Mouse (Mus musculus): Measurements from ENCODE around the gene Tnfrsf8.
"Not testable (repeated sequence)": the region's sequence is repeated elsewhere in the genome, so short reads cannot be mapped to it uniquely, and the experiment has no call there.

Tnfrsf8 gene

DNA sequence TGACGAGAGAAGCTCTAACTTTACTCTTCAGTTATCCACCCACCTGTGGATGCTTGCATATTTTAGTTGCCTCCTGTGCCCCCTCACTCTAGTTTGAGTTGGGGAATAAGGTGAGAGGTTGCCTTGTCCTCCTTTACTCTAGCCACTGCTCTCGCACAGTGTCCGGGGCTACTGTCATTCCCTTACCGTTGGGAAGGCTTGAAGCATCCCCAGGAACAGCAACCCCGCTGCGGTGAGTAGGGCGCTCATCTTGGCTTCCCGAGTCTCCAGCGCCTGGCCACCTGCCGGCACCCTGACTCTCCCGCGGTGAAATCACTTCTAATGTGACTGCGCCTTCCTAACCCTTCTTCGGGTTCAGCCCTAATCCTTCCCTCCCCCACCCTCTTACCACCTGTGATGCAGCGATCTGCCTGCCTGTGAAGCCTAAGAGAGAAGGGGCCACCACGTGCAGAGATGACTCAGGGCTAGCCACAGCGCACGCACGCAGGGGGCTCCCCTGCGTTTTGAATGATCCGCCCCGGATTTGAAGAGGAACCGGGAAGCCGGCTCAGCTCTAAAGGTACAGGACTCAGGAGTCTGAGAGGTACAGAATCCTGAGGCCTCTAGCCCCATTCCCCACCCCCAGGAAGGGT is at the start of gene Tnfrsf8:
TSS of gene Tnfrsf8 (minus strand) at position 329 of the 632 bp plus-strand sequence.
- no peak for DNase-seq

DNA sequence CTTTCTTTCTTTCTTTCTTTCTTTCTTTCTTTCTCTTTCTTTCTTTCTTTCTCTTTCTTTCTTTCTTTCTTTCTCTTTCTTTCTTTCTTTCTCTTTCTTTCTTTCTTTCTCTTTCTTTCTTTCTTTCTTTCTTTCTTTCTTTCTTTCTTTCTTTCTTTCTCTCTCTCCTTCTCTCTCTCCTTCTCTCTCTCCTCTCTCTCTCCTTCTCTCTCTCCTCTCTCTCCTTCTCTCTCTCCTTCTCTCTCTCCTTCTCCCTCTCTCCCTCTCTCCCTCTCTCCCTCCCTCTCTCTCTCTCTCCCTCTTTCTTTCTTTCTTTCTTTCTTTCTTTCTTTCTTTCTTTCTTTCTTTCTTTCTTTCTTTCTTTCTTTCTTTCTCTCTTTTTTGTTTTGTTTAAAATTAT is 46.7 kb upstream of the Tnfrsf8 start:
- DNase-seq, result not testable (repeated sequence)

DNA sequence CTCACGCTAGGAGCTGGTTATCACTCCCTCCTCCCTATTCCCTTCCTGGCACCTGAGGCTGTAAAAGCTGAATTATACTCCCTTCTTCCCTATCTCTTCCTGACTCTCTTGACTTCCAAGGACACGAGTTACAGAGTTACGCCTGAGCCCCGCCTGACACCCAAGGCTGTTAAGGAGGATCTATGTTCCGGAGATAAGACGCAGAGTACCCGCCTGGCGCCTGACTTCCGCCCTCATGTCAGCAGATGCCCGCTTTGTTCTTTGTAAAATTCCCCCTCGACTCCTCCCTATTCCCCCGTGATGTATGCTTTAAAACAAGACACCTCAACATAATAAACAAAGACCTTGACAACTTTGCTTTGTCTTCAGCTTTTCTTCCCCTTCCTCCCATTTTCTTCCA is 46.1 kb upstream of the Tnfrsf8 start:
- DNase-seq, result no peak

DNA sequence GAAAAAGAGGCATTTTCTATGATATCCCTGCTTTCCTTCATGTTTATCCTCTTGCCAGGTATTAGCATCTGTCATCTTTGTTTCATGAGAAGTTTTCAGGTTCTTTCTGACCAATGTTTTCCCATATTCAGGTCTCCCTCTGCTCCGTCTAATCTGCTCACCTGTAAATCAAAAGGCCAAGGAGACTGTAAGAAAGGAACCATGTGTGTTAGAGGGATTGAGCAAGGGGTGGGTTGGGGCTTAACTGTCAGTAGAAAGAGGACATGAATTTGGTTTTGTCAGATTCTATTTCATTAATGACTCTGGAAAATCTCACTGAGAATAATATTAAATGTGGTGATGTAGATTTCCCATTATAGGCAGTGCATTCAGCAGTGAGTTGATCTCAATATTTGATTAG is 45.6 kb upstream of the Tnfrsf8 start:
- DNase-seq, result no peak

DNA sequence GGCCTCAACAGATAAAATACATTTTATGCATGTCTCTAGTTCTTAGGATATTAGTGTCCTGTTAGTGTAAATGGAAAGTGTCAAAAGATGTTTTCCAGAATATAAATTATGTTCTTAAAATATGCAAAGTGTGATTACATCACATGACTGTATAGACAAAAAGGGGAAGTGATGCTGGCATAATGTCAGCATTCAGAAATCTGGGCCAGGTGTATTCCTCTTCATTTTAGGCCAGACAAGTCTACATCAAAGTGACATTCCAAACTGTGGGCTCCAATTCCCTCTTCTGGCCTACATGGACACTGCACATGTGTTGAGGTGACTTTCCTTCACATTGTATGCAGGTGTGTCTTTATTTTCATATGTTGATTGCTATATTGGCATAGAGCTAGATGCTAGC is 41.3 kb upstream of the Tnfrsf8 start:
- no peak for DNase-seq

DNA sequence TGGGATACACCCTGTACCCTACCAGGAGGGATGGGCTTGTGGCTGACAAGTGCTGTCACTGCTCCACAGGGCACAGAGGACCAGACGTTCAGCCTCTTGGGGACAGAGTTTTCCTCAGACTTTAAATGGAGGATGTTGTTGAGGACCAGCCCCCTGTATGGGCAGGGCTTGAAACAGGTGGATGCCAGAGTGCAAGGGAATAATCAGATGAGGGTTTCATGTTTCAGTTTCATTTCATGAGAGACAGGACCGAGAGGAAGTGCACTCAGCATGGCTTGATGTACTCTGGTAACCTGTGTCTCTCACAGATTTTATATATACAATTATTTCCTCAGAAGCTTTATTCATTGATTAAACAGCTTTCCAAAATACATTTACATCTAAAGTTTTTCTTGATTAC is 38.9 kb upstream of the Tnfrsf8 start:
- DNase-seq, result no peak

DNA sequence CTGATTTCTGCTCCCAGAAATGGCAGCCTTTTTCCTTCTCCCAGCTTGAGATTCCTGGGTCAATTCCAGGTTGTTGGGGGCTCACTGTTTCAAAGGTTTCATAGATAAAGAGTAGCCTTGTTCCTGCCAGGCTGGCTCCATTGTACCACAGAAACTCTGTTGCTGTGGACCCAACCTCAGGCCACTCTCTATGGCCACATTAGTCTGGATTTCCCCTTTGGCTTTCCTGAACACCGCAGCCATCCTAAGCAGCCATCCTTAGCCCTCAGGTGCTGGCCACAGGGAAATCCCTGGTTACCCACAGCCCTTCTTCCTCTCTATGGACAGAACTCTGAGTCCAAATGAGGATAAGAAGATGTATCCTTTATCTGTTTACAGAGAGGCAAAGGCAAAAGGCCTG is 30.0 kb upstream of the Tnfrsf8 start:
- DNase-seq, result no peak

DNA sequence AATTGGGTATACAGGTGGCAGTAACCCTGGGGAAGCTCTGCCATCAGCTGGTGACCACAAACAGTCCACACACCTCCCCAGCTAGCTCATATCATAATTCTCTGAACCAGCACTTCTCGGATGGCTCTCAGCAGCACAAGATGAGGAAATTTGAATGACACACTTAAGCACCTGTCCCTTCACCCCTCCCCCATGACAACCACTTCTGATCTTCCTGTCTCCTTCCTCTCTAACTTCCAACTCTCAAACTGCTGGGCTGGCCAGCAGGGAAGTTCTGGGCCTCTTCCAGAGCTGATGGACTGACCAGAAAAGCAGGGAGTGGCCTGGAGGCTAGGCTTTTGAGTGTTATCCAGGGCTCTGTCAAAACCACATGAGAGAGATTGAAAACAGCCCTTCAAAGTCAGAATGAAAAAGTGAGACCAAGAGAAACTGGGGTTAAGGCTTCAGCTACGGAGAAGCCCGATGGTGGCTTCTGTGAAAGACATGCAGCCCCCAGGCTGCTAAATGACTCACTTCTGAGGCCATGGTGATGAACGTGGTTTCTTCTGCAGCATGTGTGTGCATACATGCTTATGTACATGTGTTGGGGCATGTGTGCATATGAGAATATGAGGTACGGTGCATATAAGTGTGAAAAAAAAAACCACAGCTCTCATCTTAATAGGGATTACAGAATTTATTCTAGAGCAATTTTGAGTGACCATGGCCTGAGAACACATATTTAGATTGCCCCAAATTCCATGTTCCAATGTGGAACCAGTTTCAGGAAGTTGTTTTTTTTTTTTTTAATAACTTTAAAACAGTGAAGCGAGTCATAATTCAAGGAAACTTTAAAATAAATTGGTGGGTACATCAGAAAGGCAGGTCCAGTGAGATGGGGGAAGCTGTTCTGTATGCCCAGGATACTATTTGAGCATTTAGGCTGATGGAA is 27.2 kb upstream of the Tnfrsf8 start:
- no peak for DNase-seq

DNA sequence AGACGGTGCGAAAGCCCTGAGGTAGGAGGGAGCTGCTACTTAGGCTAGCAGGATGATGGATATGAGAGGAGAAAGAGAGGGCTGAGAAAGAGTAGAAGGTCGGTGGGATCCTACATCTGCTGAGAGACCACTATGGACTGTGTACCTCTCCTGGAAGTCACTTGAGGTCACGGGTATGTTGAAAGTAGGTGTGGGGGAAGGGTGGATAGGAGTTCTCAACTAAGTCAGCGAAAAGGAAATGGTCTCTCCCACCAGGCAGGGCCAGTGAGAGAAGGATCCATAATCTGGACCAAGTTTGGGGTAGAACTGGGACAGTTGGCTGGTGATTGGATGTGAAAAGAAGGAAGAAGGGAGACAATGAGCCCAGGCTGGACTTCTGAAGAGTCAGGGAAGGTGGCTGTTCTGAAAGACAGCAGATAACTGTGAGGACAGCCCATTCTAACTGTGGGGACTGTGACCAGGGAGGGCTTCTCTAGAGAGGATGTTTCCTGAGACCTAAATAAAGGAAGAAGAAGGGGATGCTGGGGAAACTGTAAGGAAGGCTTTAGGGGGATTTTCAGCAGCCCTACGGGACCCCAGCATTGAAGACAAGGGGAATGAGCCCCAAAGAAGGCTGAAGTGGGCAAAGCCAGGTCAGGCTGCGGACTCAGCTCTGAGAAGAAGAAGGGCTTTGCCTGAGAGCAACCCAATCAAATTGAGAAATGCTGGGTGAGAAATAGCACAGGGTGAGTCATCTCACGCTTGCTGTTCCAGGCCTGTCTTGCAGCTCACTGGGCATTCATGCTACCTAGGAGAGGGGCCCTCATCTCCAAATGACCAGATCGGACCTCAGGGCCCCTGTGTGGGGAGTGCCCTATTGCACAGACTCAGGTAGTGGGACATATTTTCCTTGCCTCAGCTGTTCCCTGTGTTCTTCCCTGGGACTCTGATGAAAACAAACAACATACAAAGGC is 23.2 kb upstream of the Tnfrsf8 start:
- DNase-seq, result no peak

DNA sequence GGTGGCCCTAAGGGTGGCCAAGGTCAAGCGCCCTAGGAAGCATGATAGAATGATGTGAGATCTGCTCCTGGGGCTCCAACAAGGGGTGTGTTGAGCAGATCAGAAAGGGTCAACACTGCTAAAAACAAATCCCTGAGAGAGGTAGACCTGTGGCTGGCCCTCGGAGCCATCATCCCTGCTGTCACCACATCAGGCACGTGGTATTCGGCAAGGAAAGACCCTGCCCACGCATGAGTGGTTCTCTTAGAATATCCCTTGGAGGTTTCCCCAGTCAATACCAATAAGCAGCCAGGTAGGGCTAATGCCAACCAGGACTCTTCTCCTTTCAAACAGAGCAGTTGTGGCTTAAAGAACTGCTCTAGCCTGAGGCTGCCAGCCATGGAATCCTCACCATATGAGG is 21.6 kb upstream of the Tnfrsf8 start:
- DNase-seq, result no peak

DNA sequence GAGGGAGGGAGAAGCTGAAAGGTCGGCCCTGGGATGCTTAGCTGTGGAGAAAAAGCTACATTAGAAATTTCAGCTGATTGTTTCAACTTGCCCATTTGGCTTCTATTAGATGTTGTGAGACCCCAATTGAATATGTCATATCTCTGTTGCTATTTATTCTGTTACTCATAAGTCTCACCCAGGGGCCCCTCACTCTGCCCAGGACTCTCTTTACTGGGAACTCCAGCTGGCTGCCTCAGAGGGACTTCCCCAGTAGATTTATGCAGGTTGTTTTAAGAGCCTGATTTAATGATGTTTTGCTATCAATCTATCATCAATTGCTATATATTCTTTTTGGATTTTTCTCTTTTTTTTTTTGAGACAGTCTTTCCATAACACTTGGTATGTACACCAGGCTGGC is 21.1 kb upstream of the Tnfrsf8 start:
- DNase-seq, result no peak

DNA sequence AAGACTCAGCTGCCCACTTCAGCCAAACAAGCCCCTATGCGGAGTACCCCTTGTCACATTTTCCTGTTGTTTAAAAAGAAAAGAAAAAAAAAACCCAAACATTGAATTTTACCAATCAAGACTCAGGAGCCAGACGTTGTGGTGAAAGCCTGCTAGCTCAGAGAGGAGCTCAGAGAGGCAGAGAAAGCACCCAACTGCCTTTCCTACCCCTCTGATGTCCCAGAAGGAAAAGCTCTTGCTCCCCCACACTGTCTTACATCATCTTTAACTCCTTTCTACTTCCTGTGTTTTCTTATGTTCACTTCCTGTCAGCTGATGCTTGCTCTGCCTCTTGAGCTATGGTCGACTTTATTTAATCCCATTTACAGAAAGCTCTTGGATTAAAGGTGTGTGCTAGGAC is 8.7 kb upstream of the Tnfrsf8 start:
- no peak for DNase-seq

DNA sequence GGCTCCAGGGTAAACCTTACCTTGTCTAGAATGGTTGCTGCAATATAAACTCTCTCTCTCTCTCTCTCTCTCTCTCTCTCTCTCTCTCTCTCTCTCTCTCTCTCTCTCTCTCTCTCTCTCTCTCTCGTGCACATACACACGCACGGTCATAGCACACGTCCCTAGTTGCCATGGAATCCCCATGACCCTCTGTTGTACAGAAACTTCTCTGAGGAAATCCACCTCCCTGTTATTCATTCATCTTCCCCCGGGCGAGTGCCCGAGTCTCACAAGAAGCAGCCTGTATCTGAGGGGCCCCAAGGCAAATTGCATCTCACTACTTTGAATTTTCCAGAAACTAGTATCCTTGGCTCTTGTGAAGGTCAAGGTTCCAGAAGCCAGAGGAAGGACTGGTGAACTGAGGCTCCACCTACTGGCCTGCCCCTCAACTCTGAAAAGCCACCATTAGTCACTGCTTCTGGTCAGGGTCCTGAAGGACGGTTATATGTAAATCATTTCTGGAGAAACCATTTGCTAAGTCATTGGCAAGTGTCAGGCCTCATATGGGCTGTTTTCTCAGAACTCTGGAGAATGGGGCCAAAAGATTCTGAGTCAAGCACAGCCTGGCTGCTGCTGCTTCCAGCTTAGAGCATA is 8.1 kb upstream of the Tnfrsf8 start:
- DNase-seq, result no peak

DNA sequence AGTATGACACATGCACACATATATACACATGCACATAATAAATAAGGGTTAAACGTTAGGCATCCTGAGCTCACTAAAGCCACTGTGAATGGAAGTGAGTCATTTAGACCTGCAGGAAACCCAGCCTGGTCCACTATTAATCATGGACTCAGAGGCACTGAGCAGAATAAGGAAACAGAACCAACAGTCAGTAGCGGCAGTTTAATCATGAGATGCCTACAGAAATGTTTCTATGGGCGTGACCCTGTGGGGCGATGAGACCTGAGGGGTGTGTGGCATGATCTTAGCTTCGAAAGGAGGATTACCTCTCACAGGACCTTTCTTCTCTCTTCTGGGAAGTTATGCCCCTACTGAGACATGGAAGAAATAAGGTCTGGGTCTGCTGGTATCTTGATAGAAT is 7.2 kb upstream of the Tnfrsf8 start:
- DNase-seq, result no peak

DNA sequence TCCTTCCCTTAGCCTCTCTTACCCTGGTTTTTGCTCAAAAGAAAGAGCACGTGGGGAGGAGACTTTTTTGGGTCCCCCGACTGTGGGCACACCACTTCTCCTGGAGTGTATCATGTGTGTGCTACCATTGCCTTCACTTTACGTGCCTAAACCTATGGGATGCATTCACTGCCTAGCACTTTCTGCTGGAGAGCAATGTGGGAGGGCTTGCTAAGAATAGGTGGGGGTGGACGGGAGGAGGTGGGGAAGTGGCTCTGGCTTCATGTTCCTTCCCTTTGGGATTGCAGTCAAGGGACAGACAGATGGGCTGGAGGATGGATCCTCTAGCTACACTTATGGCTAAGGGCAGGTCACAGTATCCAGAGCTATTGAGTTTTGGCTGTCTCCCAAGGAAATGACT is 5.7 kb upstream of the Tnfrsf8 start:
- DNase-seq, result no peak

DNA sequence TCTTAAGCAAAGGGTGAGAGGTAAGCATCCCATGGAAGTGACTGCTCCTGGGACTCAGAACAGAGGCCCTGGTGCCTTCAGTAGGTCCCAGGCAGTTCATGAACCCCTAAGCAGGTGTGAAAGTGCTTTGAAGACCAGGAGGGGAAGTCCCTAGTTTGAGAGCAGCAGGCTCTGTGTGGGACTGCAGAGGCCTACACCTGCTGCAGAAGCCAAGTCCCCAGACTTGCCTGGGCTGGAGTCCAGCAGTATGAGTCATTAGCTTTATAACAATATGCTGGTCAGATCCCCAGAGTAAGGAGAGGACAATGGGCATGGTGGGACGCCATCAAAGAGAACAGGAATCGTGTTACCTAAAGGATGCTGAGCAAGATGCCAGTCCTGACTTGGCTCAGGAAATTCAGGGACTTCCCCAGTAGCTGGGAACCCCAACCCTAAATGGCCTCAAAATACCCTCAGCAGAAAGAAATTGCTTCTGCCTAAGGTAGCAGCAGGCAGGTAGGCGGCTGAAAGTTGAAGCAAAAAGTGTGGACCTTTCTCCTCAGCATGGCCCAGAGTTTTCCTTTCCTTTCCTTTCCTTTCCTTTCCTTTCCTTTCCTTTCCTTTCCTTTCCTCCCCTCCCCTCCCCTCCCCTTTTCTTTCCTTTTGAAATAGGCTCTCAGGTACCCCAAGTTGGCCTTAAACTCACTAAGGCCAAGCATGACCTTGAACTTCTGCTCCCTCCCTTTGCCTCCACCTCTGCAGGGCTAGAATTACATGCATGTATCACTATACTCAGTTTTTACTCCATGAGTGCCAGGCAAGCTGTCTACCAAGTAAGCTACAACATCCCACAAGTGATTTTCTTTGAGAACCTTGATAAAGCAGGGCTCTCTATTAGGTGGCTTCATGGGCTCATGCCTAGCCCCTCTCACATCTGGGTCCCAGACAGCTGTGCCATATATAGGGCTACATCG is 4.6 kb upstream of the Tnfrsf8 start:
- no peak for DNase-seq

DNA sequence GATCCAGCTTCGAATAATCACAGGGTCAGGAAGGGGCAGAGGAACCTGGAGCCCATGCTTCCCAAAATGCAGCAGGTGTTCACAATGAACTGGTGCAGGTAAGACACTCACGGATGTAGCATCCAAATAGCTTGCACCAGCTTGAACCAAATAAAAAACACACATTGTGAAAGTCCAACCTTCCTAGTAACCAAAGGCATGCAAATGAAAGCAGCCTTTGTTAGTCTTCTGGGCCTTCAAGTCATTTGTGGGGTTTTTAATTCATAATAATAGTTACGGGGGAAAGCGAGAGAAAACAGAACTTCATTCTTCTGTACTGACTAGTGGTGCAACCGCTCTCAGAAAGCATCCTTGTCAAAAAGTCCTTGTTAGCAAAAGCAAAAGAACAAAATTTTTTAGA is 1.7 kb upstream of the Tnfrsf8 start:
- no peak for DNase-seq

DNA sequence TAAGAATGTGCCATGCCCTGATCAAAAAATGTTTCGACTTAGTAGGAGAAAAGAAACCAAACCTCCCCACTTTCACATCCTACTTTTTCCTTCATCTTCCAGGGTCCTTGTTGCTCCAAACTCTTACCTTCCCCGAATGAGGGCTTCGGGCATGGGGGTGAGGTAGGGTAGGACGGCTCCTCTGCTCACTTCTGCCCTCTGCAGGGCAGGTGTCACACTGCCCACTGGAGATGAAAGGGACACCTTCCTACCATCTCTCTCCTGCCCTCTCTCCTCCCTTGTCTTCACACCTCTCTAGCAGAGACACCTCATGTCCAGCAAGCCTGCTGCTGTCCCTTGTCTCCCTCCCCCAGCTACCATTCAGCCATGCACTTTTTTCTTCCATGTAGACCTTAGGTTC is 998 bp downstream of the Tnfrsf8 start:
- no peak for DNase-seq

DNA sequence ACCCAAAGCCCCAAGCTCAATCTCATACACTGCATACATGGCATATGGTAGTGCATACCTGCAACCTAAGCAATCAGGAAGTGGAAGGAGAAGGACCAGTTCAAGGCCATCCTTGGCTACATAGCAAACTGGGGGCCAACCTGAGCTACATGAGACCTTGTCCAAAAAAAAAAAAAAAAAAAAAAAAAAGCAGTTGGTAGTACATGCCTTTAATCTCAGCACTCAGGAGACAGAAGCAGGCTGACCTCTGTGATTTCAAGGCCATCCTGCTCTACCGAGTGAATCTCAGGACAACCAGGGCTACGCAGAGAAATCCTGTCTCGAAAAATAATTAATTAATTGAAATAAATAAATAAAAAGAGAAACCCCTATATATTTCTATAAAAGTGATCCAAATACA is 1.7 kb downstream of the Tnfrsf8 start:
- DNase-seq, result no peak

DNA sequence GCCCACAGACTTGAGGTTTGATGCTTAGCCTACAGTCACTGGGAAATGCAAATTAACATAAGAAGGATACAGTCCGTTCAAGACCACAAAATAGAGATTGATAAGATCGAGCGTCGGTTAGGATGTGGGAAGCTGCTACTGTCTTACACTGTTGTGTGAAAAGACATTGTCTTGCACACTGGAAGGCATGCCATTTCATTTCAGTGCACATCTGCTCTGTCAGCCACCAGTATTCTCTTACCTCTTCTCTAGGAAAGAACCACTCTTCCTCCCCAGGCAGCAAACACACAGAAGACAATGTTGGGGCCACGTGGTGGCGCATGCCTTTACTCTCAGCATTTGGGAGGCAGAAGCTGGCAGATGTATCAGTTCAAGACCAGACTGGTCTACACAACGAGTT is 2.4 kb downstream of the Tnfrsf8 start:
- DNase-seq, result no peak

DNA sequence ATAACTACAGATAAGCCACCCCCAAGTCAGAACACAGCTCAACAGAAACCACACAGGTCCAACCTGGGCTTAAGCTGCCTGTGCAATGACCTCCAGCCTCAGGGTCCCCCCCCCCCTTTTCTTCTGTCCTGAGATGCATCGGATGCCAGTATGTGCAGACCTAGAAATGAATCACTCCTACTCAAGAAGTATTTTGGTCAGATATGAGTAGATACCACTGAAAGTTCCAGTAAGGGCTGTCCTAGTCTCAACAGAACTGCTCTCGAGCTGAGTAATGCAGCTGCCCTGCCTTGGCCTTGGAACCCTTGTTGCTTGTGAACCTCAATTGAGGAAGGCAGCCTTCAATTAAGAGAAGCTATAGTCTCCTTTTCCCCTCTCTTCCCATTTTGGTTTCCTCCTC is 4.1 kb downstream of the Tnfrsf8 start:
- DNase-seq, result no peak

DNA sequence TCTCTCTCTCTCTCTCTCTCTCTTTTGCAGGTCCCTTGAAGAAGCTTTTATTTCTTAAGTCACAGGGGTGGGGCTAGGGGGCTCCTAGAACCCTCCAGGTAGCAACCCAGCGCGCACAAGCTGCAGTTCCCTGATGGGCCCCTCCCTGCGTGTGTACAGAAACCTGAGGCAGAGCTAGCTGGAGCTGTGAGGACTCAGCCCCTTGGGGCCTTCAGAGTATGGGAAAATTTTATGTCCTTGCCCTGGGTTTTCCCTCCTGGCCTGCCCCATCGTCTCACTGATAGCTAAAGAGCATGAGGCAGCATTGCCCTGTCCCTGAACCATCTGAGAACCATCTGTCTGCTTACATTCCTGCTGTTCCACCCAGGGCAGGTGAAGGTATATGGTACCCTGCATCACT is 8.5 kb downstream of the Tnfrsf8 start:
- no peak for DNase-seq
